Mouse (Mus musculus): ENCODE measurements around the gene Nono.

GRCm38 (mm10) chrX:101428785-101429141 is 355 bp upstream of the Nono start:
- no peak for TF ChIP-seq MYOG (IDR thresholded peaks at IDR 0.05; ENCODE audit: control insufficient read depth, extremely low read depth, insufficient read length)
- no peak for TF ChIP-seq MAX (IDR thresholded peaks at IDR 0.05)
- TF ChIP-seq CTCF (IDR thresholded peaks at IDR 0.05; ENCODE audit: control insufficient read depth, insufficient read depth, insufficient read length): no peak
- TF ChIP-seq MYOD1 (IDR thresholded peaks at IDR 0.05; ENCODE audit: control insufficient read depth, insufficient read length, low read depth): no peak
- TF ChIP-seq CEBPB (IDR thresholded peaks at IDR 0.05; ENCODE audit: low read depth): no peak
